Mouse (Mus musculus) CH12F3 (cell line): Measurements from ENCODE around the gene Jakmip3.

Experiments
- in situ Hi-C: fragments of 300-500 bp; cut with MboI; formaldehyde crosslinking; loops from 2 replicates; pipeline ENCODE4 v1.14.3; 2020; ENCODE audit warnings: low sequenced_read_pairs

Gene Jakmip3

DNA sequence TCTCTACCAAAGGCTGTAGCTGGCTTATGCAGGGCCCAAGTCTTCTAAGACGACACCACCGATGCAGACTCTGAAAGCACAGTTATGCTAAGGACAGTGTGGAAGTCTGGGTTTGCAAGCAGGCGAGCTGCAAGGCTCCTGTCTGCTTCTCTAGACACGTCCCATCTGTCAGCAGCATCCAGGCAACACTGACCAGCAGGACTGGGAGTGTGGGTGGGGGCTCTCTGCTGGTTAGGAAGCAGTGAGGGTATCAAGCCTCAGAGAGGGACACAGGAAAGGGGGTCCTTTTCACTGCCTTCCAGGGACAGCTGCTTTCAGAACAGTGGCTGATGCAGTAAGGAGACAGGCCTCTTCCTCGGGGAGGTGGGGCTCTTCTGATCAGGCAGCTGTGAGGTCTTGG, 86.6 kb downstream of the Jakmip3 start:
- in situ Hi-C loops: no loop called here

- in situ Hi-C loops: no loop called here
These were observed 90.7 kb downstream of the Jakmip3 start for GRCm38 (mm10) chr7:139031215-139031614.

DNA sequence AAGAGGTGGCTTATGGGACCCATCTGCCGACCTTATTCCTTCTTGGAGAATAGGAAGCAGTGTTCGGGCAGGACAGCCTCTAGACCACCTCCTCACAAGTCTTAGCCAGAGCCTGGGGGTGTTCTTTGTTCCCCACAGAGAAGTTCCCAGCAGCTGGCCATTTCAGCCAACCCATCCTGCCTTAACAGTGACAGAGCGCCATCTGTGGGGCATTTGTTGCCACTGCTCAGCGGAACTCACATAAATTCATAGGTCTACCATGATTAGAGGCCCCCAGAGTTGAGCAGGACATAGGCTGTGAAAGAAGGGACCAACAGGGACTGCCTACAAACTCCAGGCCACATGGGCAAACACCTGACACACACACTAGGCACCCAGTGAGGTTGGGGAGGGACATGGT, 122.9 kb downstream of the Jakmip3 start:
- in situ Hi-C loops: no loop called here

DNA sequence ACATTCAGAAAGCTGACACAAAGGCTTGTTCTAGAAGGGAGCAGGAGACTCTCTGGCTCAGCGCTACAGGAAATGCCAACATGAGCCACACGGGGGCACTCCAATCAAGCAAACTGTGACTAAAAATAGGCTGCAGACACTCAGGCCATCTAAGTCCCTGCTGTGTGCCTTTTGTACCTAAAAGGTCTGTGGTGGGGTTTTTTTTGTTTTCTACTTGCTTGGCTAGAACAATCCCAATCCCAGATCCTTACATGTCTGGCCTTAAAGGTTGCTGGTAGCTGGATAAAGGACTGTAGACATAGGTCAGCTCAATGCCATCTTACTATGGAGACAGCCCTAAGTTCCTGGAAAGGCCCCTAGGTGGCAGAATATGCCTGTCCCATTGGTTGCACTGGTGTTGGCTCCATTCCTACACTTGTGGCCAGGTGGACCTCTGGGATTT, 127.7 kb downstream of the Jakmip3 start:
- in situ Hi-C loops: no loop called here

GRCm38 (mm10) chr7:139074189-139074588, 133.7 kb downstream of the Jakmip3 start:
- in situ Hi-C loops: no loop called here

DNA sequence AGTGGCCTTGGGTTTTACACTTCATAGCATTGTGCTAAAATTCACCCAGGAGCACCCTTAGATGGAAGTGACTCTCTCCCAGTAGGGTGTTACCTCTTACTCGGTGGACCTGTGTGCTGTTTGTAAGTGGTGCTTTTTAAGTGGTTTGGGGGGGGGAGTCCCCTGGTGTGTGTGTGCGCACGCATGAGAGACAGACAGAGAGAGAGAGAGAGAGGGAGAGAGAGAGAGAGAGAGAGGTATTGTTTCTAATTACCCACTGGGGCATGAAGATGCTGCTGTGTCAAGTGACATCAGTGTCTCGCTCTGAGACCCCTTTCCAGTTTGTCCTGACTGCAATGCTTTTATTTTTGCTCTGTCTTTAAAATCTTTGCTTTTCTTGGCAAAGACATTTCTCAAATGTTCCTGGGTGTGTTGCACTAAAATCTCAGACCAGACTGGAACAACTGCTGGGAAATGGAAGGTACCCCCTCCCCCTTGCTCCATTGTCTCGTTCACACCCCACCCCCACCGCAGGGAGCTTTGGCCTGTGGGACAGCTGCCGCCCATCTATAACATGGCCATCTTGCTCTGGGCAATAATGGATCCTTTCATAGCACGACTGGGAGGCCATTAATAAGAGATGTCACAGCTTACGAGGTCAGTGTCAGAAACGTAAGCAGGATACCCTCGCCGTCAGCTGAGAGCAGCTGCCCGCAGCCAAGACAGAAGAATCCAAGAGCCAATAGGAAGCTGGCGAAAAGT, 134.7 kb downstream of the Jakmip3 start:
- in situ Hi-C loops: no loop called here

DNA sequence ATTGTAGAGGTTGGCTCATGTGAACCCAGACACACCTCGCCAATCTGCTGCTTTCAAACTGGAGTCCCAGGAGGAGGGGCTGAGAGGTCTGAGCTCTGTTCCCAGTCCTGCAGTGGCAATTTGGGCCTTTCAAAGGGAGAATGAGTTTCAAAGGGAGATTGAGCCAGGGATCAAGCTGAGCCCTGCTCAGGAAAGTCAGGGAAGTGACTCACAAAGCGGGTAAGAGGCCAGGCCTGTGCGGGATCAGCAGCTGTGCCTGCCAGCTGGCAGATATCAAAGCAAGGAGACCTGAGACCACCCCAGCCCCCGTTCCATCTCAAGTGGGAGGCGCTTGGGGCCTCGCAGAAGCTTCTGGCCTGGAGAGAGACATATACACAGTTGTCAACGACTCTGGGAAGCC, 136.8 kb downstream of the Jakmip3 start:
- in situ Hi-C loops: no loop called here

DNA sequence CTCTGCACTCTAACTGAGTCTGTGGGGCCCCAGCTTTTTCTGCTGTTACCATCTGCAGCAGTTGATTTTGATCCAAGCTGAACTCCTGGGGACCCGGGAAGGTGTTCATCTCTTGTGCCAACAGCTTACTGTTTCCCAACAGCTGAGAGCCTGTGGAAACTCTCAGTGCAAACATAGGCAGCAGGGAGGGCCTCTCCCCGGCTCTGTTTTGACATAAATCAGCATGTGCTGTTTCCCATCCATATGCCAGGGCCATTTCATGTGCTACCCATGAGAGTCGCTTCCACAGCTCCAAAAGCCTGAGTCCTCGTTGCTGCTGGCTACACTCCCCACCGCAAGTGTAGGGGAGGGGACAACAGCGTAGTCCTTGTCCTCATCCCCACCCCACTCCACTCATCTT, 137.7 kb downstream of the Jakmip3 start:
- in situ Hi-C loops: no loop called here

- in situ Hi-C loops: no loop called here
These were observed 138.6 kb downstream of the Jakmip3 start for GRCm38 (mm10) chr7:139079141-139079540.

GRCm38 (mm10) chr7:139080714-139081113, 140.2 kb downstream of the Jakmip3 start:
- in situ Hi-C loops: no loop called here

GRCm38 (mm10) chr7:139081158-139081557, 140.6 kb downstream of the Jakmip3 start:
- in situ Hi-C loops: no loop called here

DNA sequence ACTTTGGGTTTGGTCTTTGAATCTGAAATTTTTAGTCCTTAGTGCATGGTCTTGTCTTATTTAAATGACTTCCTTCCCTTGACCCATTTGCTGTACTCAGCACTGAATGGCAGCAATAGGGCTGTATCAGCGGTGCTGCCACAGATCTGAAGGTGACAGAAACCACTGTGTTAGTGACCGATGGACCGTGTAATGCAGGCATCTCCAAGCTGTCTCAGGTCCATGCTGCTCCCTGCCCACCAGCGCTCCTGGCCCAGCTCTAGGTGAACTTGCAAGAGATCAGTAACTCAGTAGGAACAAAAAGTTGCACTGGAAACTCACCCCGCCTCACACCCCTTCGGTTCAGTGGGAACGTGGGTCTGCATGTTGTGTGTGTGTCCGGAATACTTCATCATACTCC, 141.8 kb downstream of the Jakmip3 start:
- in situ Hi-C loops: no loop called here

- in situ Hi-C loops: no loop called here
These were observed 143.8 kb downstream of the Jakmip3 start for GRCm38 (mm10) chr7:139084316-139084715.

GRCm38 (mm10) chr7:139085629-139086194, 145.2 kb downstream of the Jakmip3 start, which contains the start of gene Dpysl4:
Dpysl4 (plus strand) TSS chr7:139086001.
- in situ Hi-C loops: no loop called here

DNA sequence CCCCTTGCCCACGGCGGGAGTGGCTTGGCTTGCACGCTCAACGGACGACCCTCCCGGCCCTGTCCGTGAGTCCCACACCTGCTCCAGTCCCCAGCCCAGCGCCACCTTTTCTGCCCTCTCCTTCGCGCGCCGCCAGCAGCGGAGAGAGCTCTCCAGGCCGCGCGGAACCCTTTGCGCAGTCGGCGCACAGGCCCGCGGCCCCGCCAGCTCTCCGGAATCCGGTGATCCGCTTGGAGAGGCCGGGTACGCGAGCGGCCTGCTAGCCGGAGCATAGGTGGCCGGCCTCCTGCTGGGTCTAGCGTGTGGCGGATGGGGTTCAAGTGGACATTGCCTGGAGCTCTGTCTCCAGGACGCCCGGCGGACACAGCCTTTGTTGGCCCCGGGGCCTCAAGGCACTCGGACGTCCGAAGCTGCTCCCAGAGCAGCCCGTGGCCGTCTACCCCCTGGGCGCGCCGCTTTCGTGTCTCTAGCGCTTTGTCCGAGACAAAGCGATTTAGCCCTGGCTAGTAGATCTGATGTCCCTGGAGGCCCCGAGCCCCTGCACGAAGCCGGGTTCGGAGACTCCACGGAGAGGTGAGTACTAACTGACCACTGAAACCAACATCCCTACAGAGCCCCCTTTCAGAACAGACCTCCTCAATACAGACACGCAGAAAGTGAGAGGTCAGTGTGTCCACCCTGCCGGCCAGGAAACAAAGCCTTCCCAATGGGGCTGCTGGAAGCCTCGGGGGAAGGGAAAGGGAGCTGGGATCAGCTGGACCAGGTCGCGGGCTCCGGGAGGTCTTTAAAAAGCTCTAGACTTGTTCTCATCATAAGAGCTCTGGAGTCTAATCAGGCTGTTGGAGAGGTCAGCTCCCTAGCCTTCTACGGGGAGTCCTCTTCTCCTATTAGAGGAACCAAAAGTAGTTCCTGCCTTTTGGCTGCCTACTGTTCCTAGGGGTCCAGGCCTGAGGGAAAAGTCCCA, 145.9 kb downstream of the Jakmip3 start:
- in situ Hi-C loops: no loop called here

GRCm38 (mm10) chr7:139087801-139088200, 147.3 kb downstream of the Jakmip3 start:
- in situ Hi-C loops: no loop called here

GRCm38 (mm10) chr7:139089892-139090874, 149.7 kb downstream of the Jakmip3 start:
- in situ Hi-C loops: no loop called here

GRCm38 (mm10) chr7:139091681-139092080, 151.2 kb downstream of the Jakmip3 start:
- in situ Hi-C loops: no loop called here

DNA sequence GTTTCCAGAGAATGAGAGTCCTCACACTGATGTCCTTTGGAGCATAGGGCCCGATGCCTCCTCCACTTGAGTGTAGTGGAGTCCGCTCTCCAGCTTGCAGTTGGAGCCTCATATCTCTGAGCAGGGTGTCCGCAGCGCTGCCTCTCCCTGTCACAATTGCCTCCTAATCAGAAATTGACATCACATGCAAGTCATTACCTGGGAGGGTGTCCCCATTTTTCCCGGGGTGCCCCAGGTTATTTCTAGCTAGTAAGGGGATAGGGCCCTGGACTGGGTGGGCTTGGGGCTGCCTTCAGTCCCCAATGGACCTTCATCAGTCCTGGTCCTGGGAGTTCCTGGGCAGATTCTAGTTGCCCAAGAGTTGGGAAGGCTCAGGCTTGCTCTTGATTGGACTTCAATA, 152.1 kb downstream of the Jakmip3 start:
- in situ Hi-C loops: no loop called here

DNA sequence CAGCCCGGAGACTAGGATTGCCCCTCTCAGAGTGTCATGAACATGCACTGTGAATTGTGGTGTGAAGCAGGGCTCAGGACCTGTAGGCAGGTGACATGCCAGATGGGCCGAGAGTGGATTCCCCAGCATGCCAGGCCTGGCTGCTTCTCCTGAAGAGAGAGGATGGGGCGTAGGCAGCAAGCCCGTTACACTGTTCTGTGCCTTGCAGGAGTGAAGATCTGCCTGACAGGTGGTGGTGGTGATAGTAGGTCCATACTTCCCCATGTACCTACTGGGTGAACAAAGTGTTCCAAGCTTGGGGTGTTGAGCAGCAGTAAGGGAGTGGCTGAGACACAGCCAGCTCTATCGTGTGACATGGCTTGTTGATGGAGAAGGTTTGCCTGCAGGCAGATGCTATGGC, 152.6 kb downstream of the Jakmip3 start:
- in situ Hi-C loops: no loop called here
